Mouse (Mus musculus): Measurements from ENCODE around the gene Dapk2. TPM values are rescaled to one million over a fixed set of nuclear protein-coding genes. Genes with fewer than 3 reads are reported as not detected.

Dapk2 gene
- total RNA-seq, 2 experiments from 2014 or later: 3.1 to 3.8 TPM

GRCm38 (mm10) chr9:66316603-66317002 is 158.6 kb downstream of the Dapk2 start:
- DNase-seq: no peak

Other genes with a start within 250 kb of the Dapk2 start
- 10 to 100 TPM; 20.9 to 22.8 TPM for gene Trip4, start 249.4 kb upstream of the Dapk2 start, total RNA-seq (2021)
- 10 to 100 TPM; 20.3 to 20.8 TPM for gene Csnk1g1, start 249.3 kb upstream of the Dapk2 start, total RNA-seq (2021)
- gene Ppib, start 98.0 kb upstream of the Dapk2 start, total RNA-seq (2021): 100 to 1,000 TPM; 284 to 297 TPM
- gene Snx22, start 88.5 kb upstream of the Dapk2 start, total RNA-seq (2021): 1 to 10 TPM; 1.1 to 1.2 TPM
- 10 to 100 TPM; 39.3 to 40.4 TPM for gene Snx1, start 31.6 kb upstream of the Dapk2 start, total RNA-seq (2021)
- 10 to 100 TPM; 99.1 to 99.6 TPM for gene Ciao2a, start 31.6 kb upstream of the Dapk2 start, total RNA-seq (2021)
- 10 to 100 TPM; 48.0 to 48.5 TPM for gene Herc1, start 192.2 kb downstream of the Dapk2 start, total RNA-seq (2021)